Mouse (Mus musculus): ENCODE results near the gene Llgl1. TPM values are rescaled to one million over a fixed set of nuclear protein-coding genes. Genes with fewer than 3 reads are reported as not detected.

Llgl1 gene
- polyA plus RNA-seq, 1 experiment from 2014 or later = 66.9 TPM

GRCm38 (mm10) chr11:60705255-60705654 lies 5.7 kb downstream of the Llgl1 start:
- Histone ChIP-seq H3K4me1 (ENCODE audit: control insufficient read depth, insufficient read depth, low read length) (peaks cover 15% of the 10 kb centered on the region), H3K27me3 (replicated peaks; ENCODE audit: control insufficient read depth, insufficient read depth, low read length) (no peaks in the 10 kb centered on the region), H3K4me2 (ENCODE audit: low read length) (no peak overlapping the region), H3K36me3 (ENCODE audit: control insufficient read depth, insufficient read depth, low read length) (peaks cover 66% of the 10 kb centered on the region), H3K9me3 (replicated peaks; ENCODE audit: control insufficient read depth, low read length) (no peaks in the 10 kb centered on the region), H3K27ac (ENCODE audit: low read depth, low read length) (no peak overlapping the region), H3K9ac (ENCODE audit: low read length) (no peak overlapping the region), H3K4me3 (ENCODE audit: low read depth, low read length) (no peak overlapping the region)
- no peak for DNase-seq (ENCODE audit: low spot score)
- no peak for ATAC-seq
- WGBS = 94% methylated on average over 3 of the region's 3 CpGs

- 93% methylated on average over 7 of the region's 7 CpGs for WGBS
- Histone ChIP-seq H3K36me3 (ENCODE audit: control insufficient read depth, insufficient read depth, low read length) (peaks cover 75% of the 10 kb centered on the region), H3K27me3 (replicated peaks; ENCODE audit: control insufficient read depth, insufficient read depth, low read length) (no peaks in the 10 kb centered on the region), H3K4me2 (ENCODE audit: low read length) (no peak overlapping the region), H3K9ac (ENCODE audit: low read length) (no peak overlapping the region), H3K9me3 (replicated peaks; ENCODE audit: control insufficient read depth, low read length) (no peaks in the 10 kb centered on the region), H3K27ac (ENCODE audit: low read depth, low read length) (no peak overlapping the region), H3K4me3 (ENCODE audit: low read depth, low read length) (no peak overlapping the region), H3K4me1 (ENCODE audit: control insufficient read depth, insufficient read depth, low read length) (peaks cover 10% of the 10 kb centered on the region)
- no peak for DNase-seq (ENCODE audit: low spot score)
- ATAC-seq = no peak
Observed at GRCm38 (mm10) chr11:60706076-60706475, 6.6 kb downstream of the Llgl1 start.

GRCm38 (mm10) chr11:60706696-60707480 lies 7.4 kb downstream of the Llgl1 start:
- H3K36me3 ChIP-seq (ENCODE audit: control insufficient read depth, insufficient read depth, low read length) = peaks cover 83% of the 10 kb centered on the region
- no peaks in the 10 kb centered on the region for H3K27me3 ChIP-seq (replicated peaks; ENCODE audit: control insufficient read depth, insufficient read depth, low read length)
- no peak overlapping the region for H3K4me2 ChIP-seq (ENCODE audit: low read length)
- no peak for ATAC-seq
- peaks cover 3% of the 10 kb centered on the region; the same call in 1 of the 2 replicates for H3K4me1 ChIP-seq (ENCODE audit: control insufficient read depth, insufficient read depth, low read length)
- DNase-seq (ENCODE audit: low spot score) = no peak
- H3K27ac ChIP-seq (ENCODE audit: low read depth, low read length) = no peak overlapping the region
- H3K9me3 ChIP-seq (replicated peaks; ENCODE audit: control insufficient read depth, low read length) = no peaks in the 10 kb centered on the region
- H3K9ac ChIP-seq (ENCODE audit: low read length) = no peak overlapping the region
- H3K4me3 ChIP-seq (ENCODE audit: low read depth, low read length) = no peak overlapping the region
- 87% methylated on average over 14 of the region's 14 CpGs for WGBS

DNA sequence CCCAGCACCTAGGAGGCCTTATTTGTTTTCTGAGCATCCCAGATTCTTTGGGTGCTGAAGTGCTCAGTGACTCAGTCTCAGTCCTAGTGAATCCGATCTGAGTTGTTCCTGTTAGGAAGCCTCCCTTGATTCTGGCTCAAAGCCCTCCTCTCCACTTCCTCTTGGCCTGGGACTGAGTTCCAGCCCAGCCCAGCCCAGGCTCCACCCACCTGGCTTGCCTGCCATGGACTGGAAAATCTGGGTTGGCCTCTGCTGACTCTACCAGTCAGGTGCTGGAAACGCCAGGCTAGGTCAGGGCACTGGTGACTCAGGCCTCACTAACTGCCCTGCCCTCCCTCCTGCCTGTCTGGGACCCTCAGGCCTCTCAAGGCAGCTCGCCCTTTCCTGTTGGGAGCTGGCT lies 8.1 kb downstream of the Llgl1 start:
- H3K27ac ChIP-seq (ENCODE audit: low read depth, low read length) = no peak overlapping the region
- H3K9ac ChIP-seq (ENCODE audit: low read length) = no peak overlapping the region
- ATAC-seq = no peak
- no peak overlapping the region for H3K4me2 ChIP-seq (ENCODE audit: low read length)
- H3K4me1 ChIP-seq (ENCODE audit: control insufficient read depth, insufficient read depth, low read length) = peaks cover under 1% of the 10 kb centered on the region; the same call in 1 of the 2 replicates
- H3K9me3 ChIP-seq (replicated peaks; ENCODE audit: control insufficient read depth, low read length) = no peaks in the 10 kb centered on the region
- peaks cover 91% of the 10 kb centered on the region for H3K36me3 ChIP-seq (ENCODE audit: control insufficient read depth, insufficient read depth, low read length)
- H3K4me3 ChIP-seq (ENCODE audit: low read depth, low read length) = no peak overlapping the region
- no peaks in the 10 kb centered on the region for H3K27me3 ChIP-seq (replicated peaks; ENCODE audit: control insufficient read depth, insufficient read depth, low read length)
- no peak for DNase-seq (ENCODE audit: low spot score)
- 75% methylated on average over 3 of the region's 3 CpGs for WGBS

DNA sequence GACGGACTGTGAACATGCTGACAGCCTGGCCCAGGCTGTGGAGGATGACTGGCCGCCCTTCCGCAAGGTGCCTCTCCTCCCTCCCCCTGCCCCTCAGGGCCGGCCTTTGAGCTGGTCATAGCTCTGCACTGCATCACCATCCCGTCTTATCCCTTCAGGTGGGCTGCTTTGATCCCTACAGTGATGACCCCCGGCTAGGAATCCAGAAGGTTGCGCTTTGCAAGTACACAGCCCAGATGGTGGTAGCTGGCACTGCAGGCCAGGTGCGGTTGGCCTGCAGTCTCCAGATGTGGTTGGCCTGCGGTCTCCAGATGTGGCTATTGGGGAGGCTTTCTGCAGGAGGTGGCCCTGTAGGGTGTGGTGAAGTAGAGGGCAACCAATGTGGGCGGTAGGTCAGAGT lies 9.1 kb downstream of the Llgl1 start:
- Histone ChIP-seq H3K4me3 (ENCODE audit: low read depth, low read length) (no peak overlapping the region), H3K4me1 (ENCODE audit: control insufficient read depth, insufficient read depth, low read length) (no peaks in the 10 kb centered on the region), H3K27ac (ENCODE audit: low read depth, low read length) (no peak overlapping the region), H3K27me3 (replicated peaks; ENCODE audit: control insufficient read depth, insufficient read depth, low read length) (no peaks in the 10 kb centered on the region), H3K9me3 (replicated peaks; ENCODE audit: control insufficient read depth, low read length) (no peaks in the 10 kb centered on the region), H3K4me2 (ENCODE audit: low read length) (no peak overlapping the region), H3K36me3 (ENCODE audit: control insufficient read depth, insufficient read depth, low read length) (peaks cover 98% of the 10 kb centered on the region), H3K9ac (ENCODE audit: low read length) (no peak overlapping the region)
- no peak for DNase-seq (ENCODE audit: low spot score)
- ATAC-seq = no peak
- 93% methylated on average over 10 of the region's 10 CpGs for WGBS

- Histone ChIP-seq H3K9ac (ENCODE audit: low read length) (no peak overlapping the region), H3K4me1 (ENCODE audit: control insufficient read depth, insufficient read depth, low read length) (no peaks in the 10 kb centered on the region), H3K4me2 (ENCODE audit: low read length) (no peak overlapping the region), H3K27me3 (replicated peaks; ENCODE audit: control insufficient read depth, insufficient read depth, low read length) (no peaks in the 10 kb centered on the region), H3K27ac (ENCODE audit: low read depth, low read length) (no peak overlapping the region), H3K36me3 (ENCODE audit: control insufficient read depth, insufficient read depth, low read length) (peaks cover 99% of the 10 kb centered on the region), H3K4me3 (ENCODE audit: low read depth, low read length) (no peak overlapping the region), H3K9me3 (replicated peaks; ENCODE audit: control insufficient read depth, low read length) (no peaks in the 10 kb centered on the region)
- ATAC-seq (no peak), DNase-seq (ENCODE audit: low spot score) (no peak)
- 94% methylated on average over 45 of the region's 45 CpGs for WGBS
Observed at GRCm38 (mm10) chr11:60709481-60710465, 10.2 kb downstream of the Llgl1 start.

GRCm38 (mm10) chr11:60711218-60711617 lies 11.7 kb downstream of the Llgl1 start:
- no peak overlapping the region for H3K4me2 ChIP-seq (ENCODE audit: low read length)
- H3K27ac ChIP-seq (ENCODE audit: low read depth, low read length) = no peak overlapping the region
- DNase-seq (ENCODE audit: low spot score) = no peak
- 93% methylated on average over 17 of the region's 17 CpGs for WGBS
- no peak for ATAC-seq
- peaks cover 100% of the 10 kb centered on the region for H3K36me3 ChIP-seq (ENCODE audit: control insufficient read depth, insufficient read depth, low read length)
- H3K4me3 ChIP-seq (ENCODE audit: low read depth, low read length) = no peak overlapping the region
- no peaks in the 10 kb centered on the region for H3K4me1 ChIP-seq (ENCODE audit: control insufficient read depth, insufficient read depth, low read length)
- no peaks in the 10 kb centered on the region for H3K9me3 ChIP-seq (replicated peaks; ENCODE audit: control insufficient read depth, low read length)
- H3K27me3 ChIP-seq (replicated peaks; ENCODE audit: control insufficient read depth, insufficient read depth, low read length) = no peaks in the 10 kb centered on the region
- H3K9ac ChIP-seq (ENCODE audit: low read length) = no peak overlapping the region

DNA sequence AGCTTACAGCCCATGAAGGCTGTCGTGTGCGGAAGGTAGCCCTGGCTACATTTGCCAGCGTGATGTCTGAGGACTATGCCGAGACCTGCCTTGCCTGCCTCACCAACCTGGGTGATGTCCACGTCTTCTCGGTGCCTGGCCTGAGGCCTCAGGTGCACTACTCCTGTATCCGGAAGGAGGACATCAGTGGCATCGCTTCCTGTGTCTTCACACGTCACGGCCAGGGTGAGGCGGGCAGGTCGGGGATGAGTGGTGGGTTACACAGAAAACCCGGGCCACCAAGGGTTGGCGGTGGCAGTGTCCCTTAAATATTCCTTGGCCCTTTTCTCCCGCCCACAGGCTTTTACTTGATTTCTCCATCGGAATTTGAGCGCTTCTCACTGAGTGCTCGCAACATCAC lies 12.5 kb downstream of the Llgl1 start:
- 95% methylated on average over 18 of the region's 18 CpGs for WGBS
- no peak overlapping the region for H3K4me3 ChIP-seq (ENCODE audit: low read depth, low read length)

More for the DNA sequence above, 12.5 kb downstream of the Llgl1 start:
- DNase-seq (ENCODE audit: low spot score) = no peak
- H3K27me3 ChIP-seq (replicated peaks; ENCODE audit: control insufficient read depth, insufficient read depth, low read length) = no peaks in the 10 kb centered on the region
- no peak for ATAC-seq
- no peak overlapping the region for H3K4me2 ChIP-seq (ENCODE audit: low read length)
- no peaks in the 10 kb centered on the region for H3K4me1 ChIP-seq (ENCODE audit: control insufficient read depth, insufficient read depth, low read length)
- no peak overlapping the region for H3K9ac ChIP-seq (ENCODE audit: low read length)
- no peaks in the 10 kb centered on the region for H3K9me3 ChIP-seq (replicated peaks; ENCODE audit: control insufficient read depth, low read length)
- H3K36me3 ChIP-seq (ENCODE audit: control insufficient read depth, insufficient read depth, low read length) = peaks cover 100% of the 10 kb centered on the region
- H3K27ac ChIP-seq (ENCODE audit: low read depth, low read length) = no peak overlapping the region
